Mouse (Mus musculus): ENCODE results near the gene Nav2. TPM values are rescaled to one million over a fixed set of nuclear protein-coding genes. Genes with fewer than 3 reads are reported as not detected.

Nav2 gene
- total RNA-seq, 1 experiment from 2014 or later: 2.0 TPM

DNA sequence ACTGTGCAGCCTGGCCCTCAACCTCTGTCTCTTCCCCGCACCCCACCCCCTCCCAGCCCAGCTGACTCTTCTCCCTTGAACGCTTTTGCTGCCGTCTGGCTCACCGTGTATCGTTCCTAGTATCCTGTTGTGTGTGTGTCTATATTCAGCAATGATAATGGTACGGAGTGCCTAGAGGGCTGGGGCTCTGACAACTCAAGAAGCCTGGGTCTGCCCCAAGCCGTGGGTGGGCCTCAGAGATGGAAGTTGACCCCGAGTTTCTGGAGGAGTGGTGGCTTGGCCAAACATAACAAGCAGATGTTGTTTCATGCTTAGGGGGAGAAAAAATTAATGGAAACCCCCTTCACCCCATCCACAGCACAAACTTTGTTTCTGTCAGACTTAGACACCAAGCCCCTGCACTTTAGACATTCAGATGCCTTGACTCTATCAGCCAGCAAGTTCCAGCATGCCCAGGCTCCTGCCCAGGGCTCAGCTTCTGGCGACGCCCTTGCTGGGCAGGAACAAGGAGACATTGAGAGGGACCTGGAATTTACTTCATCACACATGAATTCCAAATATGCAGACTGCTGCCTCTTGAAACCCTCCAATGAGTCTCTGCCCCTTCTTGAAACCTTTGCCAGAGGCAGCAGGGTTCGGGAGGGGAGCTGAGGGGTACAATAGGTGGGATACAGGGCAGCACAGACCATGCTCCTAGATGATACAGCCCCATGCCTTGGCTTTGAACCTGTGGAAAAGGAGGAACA, 644.9 kb downstream of the Nav2 start:
- ATAC-seq (replicated peaks; ENCODE audit: insufficient number of reproducible peaks, low FRiP score, low TSS enrichment, poor library complexity, severe bottlenecking): no peak

DNA sequence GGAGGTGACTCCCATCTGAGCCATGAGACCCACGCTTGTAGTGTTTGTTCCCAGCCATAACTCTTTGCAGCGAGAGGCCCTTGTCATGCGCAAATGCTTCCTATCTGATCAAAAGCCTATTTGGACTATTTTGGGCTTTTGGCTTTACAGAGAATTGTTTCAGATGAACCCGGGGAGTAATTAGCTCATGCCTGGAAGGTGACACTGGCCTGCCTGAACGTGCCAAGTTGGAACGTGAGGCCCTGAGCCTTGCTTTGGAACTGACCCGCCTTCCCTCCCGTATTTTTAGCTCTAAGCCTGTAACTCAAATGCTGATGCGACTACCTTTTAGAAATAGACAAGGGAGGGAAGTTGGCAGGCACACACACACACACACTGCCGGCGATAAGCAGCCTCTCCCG, 649.7 kb downstream of the Nav2 start:
- ATAC-seq (replicated peaks; ENCODE audit: insufficient number of reproducible peaks, low FRiP score, low TSS enrichment, poor library complexity, severe bottlenecking): no peak

DNA sequence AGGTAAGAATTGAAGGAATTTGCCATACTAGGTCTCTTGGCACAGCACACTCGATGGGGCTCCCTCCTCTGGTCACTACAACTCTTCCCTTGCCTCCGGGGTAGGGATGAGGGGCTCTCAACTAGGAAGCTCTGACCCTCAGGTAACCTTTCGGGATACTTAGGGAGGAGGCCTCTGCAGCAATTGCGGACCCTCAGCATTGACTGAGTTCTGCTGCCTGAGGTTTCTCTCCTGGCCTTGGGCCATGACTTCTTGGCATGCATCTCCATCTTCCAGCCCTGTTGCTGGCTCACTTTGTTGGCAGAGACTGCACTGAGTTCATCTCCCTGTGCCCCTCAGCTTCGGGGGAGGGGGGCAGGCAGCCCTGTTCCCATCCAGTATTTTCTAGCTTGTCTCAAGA, 650.4 kb downstream of the Nav2 start:
- no peak for ATAC-seq (replicated peaks; ENCODE audit: insufficient number of reproducible peaks, low FRiP score, low TSS enrichment, poor library complexity, severe bottlenecking)

DNA sequence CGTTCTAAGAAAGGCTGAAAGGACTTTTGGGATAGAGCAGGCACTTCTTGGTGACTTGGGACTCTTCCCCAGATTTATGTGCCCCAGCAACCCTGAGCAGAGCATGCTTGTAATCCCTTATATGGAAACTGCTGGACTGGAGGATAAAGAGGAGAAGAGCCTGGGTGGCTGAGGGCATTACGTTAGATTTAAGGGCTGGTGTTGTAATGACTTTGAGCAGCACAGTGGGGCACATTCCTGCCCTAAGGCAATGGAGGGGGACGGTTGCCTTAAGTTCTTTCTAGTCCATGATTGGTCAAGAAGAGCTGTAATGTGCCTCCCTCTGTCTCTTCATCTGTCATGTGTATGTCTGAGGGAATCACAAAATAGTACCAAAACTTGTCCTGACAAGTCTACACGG, 651.5 kb downstream of the Nav2 start:
- ATAC-seq (replicated peaks; ENCODE audit: insufficient number of reproducible peaks, low FRiP score, low TSS enrichment, poor library complexity, severe bottlenecking): no peak

DNA sequence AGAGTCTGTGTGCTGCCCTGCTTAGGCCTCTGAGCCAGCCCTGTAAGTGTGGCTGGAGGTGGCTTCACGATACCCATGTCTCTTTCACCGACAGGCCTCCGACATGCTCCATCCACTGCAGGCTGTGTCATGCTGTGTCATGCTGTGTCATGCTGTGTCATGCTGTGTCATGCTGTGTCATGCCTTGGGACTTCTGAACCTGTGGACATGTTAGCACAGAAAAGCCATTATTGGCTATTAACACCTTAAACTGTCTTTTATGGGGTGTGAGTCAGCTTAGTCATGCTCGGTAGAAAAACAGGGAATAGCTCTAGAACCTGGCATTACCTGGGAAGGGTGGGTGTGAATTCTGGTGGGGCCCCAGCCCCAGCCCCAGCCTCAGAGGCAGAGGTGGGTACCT, 653.9 kb downstream of the Nav2 start:
- ATAC-seq (replicated peaks; ENCODE audit: insufficient number of reproducible peaks, low FRiP score, low TSS enrichment, poor library complexity, severe bottlenecking): no peak

DNA sequence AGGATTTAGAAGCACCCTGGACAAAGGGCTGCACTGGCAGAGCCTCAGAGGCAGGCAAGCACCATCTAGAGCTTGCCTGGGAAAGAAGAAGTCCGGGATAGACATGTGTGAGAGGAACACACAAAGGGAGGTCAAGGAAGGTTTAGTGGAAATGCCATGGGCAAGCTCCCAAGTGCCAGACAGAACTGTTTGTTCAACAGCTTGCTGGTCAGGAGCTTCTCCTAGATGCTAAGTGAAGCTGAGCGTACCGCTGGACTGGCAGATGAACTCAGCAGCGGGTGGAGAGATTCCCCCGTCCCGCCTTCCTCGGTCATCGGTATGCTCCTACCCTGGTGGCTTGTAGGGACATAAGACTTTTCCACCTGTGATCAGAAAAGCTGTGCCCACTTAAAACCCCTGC, 654.3 kb downstream of the Nav2 start:
- ATAC-seq (replicated peaks; ENCODE audit: insufficient number of reproducible peaks, low FRiP score, low TSS enrichment, poor library complexity, severe bottlenecking): no peak

DNA sequence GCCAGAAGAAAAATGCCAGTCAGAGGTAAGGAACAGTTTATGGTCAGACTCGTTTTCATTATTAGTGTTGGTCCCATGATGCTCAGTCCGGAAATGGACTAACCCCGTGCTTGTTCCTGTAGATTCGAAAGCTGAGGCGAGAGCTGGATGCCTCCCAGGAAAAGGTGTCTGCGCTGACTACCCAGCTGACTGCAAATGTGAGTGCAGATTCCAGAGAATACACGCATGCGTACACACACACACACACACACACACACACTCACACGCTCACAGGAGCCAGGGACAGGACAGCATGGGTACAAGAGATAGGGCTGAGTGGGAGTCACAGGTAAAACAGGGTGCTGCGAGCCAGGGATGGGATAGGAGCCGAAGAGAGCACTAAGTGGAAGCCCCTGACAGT, 656.6 kb downstream of the Nav2 start:
- ATAC-seq (replicated peaks; ENCODE audit: insufficient number of reproducible peaks, low FRiP score, low TSS enrichment, poor library complexity, severe bottlenecking): no peak

DNA sequence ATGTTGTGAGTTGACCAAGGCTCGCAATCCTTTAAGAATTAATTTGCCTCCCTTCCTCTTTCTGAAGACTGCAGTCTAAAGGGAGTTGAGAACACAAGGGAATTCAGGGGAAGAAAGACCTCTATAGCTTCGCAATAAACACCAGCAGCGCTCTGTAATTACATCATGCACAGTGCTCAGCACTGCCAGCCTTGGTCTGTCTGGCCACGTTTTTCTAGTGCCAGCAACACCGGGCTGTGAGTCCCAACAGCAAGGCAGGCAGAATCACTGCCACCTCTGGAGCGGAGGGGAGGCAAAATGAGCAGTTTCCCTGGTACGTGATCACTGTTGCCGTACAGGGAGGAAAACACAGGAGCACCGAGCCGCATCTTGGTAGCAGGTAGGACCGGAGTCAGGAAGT, 657.3 kb downstream of the Nav2 start:
- ATAC-seq (replicated peaks; ENCODE audit: insufficient number of reproducible peaks, low FRiP score, low TSS enrichment, poor library complexity, severe bottlenecking): no peak

DNA sequence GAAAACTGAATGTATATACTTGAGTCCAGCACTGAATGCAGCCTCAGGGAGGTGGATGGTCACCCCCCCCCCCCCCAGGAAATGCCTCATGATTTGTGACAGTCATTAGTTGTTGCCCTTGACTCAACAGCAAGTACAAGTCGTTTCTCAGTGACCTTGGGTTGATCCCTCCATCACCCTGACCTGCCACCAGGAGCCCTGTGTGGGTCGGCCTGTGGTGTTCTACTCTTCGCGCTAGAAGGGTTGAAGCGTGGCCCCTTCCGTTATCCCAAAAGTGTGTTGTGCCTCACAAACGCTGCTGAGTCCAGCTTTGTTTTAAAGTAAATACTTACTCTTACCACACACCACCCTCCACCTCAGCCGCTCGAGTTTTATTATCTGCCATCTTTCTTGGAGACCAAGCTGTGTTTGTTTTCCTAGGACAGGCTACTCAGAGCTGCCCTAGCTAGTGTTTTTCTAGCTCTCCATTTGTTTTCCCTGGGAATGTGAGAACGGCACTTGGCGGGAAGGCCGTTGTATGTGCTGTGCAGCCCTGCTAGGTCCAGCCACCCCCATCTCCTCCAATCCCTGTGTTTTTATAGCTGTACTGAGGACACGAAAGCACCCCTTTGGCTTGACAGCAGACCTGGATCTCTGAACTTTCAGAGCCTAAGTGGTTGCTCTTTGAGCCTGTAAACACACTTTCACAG, 659.0 kb downstream of the Nav2 start:
- no peak for ATAC-seq (replicated peaks; ENCODE audit: insufficient number of reproducible peaks, low FRiP score, low TSS enrichment, poor library complexity, severe bottlenecking)

DNA sequence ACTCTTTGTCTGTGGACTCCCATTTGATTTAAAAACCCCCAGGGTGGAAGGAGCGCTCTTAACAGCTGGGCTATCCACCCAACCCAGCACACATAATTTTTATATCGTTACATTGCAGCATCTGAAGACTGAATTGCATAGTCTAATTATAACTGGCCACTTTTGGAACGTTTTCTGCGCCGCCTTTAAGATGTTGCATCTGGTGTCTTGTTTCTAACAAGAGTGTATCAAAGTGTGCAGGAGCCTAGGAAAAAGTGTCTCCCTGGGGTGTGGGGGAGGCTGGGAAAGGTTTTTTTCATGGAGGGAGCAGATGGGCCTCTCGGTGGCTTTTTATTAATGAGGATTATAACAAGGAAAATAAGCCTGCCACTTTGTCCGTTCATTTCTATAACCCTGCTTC, 661.1 kb downstream of the Nav2 start:
- no peak for ATAC-seq (replicated peaks; ENCODE audit: insufficient number of reproducible peaks, low FRiP score, low TSS enrichment, poor library complexity, severe bottlenecking)

DNA sequence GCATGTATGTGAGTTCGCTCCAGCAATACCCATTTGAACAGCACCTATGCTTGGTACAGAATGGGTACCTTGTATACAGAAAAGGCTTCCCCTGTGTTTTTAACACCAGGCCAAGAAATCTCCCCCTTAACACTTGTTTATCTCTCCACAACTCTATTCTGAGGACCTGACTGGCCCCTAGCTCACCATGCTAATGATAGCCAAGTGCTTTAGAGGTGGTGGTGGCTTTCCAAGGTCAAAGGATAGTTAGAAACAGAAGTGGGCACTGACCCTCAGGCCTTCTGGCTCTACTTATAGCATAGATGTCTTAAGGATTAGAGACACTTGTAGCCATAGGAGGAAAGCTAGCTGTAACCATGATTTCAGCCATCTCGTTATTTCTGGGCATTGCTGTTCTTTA, 663.1 kb downstream of the Nav2 start:
- ATAC-seq (replicated peaks; ENCODE audit: insufficient number of reproducible peaks, low FRiP score, low TSS enrichment, poor library complexity, severe bottlenecking): no peak

DNA sequence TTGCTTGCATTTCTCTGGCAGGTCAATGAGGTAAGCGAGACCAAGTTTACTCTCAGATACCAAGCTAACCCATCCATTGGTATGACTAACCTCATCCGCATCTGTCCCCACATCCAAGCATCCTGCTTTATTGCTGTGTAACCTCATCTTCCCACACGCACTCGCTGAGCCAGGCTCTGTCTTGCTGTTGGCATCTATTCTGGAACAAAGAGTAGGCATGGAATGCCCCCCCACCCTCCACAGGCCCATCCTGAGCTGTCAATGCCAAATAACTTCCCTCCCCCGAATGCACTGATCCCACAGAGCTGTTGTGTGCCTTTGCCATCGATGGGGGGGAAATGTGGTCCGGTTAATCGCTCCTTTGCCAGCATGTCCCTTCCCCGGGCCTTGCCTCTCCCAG, 666.7 kb downstream of the Nav2 start:
- no peak for ATAC-seq (replicated peaks; ENCODE audit: insufficient number of reproducible peaks, low FRiP score, low TSS enrichment, poor library complexity, severe bottlenecking)

DNA sequence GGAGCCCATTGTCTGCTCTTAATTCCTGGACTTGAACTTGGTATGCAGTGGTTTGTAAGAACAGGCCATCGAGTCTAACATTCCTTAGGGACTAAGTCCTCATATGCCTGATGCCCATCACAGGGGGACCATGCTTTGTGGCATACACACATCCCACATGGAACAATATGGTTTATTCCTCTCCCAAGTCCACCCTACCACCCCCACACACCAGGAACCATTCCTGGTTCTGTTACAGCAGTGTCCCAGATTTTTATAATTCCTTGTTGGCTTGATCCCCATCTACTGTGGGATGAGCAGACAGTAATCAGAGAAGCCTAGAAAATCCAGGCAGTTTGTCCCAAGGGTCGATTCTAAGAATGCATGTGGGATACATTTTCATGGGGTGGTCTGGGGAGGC, 668.6 kb downstream of the Nav2 start:
- ATAC-seq (replicated peaks; ENCODE audit: insufficient number of reproducible peaks, low FRiP score, low TSS enrichment, poor library complexity, severe bottlenecking): no peak

DNA sequence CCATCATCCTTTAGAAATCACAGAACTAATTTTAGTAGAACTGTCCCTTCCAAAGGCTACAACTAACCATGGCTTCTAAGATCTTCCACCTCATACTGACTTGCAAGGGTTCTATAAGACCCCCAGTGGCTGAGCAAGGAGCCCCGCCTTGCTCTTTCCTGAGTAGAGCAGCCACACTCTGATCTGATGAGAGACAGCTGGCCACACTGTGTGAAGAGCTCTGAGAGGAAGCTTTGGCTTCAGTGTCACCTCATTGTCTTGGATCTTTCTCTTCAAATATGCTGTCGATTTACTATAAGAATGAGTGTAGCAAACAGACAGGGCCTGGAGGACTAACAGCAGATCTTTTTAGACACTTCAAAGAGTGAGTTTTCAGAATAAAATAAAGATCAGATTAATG, 673.4 kb downstream of the Nav2 start:
- no peak for ATAC-seq (replicated peaks; ENCODE audit: insufficient number of reproducible peaks, low FRiP score, low TSS enrichment, poor library complexity, severe bottlenecking)

DNA sequence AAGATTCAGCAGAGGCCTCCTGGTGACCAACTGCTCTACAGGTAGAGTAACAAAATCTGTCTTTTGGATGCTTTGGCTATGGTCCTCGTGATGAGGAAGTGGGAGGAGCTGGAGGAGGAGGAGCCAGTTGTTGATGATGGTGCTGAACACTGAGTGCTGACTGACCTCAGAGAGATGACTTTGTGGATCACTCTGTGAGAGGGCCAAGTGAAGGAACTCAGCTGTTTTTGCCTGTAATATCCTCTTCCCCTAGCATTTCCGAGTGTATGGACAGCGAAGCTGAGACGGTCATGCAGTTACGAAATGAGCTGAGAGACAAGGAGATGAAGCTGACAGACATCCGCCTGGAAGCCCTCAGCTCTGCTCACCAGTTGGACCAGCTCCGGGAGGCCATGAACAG, 674.0 kb downstream of the Nav2 start:
- ATAC-seq (replicated peaks; ENCODE audit: insufficient number of reproducible peaks, low FRiP score, low TSS enrichment, poor library complexity, severe bottlenecking): no peak

DNA sequence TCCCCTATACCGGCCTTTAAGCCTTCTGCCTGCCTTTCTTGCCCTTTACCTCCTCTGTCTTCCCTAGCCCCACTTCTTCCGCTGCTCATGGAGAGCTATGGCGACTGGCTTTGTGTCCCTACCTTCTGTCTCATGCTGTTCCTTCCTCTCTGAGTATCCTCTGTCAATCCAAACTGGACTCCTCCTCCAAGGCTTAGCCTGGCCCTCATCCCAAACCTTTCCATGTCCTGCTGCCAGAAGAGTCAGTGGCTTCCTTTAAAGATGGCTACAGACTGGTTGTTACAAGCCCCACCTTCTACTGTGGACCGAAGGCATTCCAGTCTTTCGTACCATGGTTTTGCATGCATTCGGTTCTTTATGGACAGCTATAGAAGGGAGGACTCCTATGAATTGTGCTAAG, 674.7 kb downstream of the Nav2 start:
- ATAC-seq (replicated peaks; ENCODE audit: insufficient number of reproducible peaks, low FRiP score, low TSS enrichment, poor library complexity, severe bottlenecking): no peak

DNA sequence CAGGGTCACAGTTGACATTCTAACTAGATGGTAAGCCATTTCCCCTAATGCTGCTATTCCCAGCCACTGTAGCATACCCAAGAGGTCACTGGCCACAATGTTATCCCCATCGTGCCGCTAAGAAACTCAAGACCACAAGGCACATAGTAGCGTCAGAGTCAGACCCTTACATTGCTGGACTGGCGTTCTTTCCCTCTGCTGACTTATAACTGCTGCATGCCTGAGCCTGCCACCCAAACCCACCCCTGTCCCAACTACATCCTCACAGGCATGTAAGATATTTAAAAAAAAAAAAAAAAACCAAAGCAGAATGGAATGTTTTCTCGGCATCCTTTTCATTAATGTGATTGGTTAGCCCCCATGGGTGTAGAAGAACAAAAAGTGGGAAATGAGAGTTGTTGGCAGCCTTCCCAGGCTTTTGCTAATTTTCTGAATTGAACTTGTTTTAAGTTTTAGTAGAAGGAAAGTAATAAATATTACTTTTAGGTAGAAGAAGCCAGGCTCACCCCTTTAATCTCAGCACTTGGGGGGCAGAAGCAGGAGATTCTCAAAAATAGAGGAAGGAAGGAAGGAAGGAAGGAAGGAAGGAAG, 678.1 kb downstream of the Nav2 start:
- no peak for ATAC-seq (replicated peaks; ENCODE audit: insufficient number of reproducible peaks, low FRiP score, low TSS enrichment, poor library complexity, severe bottlenecking)

DNA sequence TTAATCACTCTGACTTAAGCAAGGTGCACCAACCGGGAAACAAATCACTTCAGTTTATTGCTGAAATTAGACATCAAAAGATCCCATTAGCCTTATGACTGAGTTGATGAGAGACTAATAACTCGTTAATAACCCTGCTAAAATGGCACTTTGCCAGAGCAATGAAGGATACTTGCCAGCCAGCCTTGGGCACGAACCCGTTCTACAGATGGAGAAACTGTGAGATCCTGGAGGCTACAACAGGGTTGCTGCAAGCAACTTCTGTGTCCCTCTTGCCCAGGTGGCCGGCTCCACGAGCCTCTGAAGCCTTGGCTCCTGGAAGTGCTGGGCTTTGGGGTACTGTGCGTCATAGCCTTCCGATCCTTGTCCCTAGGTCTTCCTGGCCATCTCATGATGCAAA, 681.1 kb downstream of the Nav2 start:
- no peak for ATAC-seq (replicated peaks; ENCODE audit: insufficient number of reproducible peaks, low FRiP score, low TSS enrichment, poor library complexity, severe bottlenecking)

DNA sequence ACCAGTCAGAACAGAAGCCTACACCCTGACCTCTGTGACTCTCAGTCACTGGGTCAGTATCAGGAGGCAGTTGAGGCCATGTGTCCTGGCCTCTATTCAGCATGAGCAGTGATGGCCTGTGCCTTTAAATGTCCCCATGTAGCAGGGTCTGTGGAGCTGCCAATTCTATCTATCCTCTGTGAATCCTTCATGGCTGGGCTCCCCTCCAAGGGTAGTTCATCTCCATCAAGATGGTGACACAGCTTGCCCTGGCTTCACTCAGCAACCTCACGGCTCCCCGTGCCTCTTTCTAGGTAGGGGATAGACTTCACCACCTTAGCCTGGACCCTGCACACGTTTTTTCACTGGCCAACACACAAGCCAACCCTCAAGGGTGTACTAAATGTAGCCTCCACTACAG, 689.3 kb downstream of the Nav2 start:
- ATAC-seq (replicated peaks; ENCODE audit: insufficient number of reproducible peaks, low FRiP score, low TSS enrichment, poor library complexity, severe bottlenecking): no peak

DNA sequence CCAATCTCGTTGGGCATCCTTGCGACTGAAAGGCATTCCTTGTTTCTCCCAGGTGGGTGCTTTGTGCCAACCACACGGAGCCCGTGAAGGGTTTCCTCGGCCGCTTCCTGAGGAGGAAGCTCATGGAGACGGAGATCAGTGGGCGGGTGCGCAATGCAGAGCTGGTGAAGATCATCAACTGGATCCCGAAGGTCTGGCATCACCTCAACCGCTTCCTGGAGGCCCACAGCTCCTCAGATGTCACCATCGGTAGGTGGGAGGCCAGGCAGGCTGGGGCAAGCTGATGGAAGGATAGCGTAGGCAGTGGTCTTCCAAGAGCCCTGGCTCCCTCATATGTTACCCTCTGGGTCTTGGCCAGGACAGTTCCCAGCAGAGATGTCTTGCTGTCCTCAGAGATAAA, 689.7 kb downstream of the Nav2 start:
- no peak for ATAC-seq (replicated peaks; ENCODE audit: insufficient number of reproducible peaks, low FRiP score, low TSS enrichment, poor library complexity, severe bottlenecking)

Data from monocyte, adult 5-6 weeks (primary cell).